Mouse (Mus musculus): ENCODE data around the gene Abtb1.

Gene Abtb1

DNA sequence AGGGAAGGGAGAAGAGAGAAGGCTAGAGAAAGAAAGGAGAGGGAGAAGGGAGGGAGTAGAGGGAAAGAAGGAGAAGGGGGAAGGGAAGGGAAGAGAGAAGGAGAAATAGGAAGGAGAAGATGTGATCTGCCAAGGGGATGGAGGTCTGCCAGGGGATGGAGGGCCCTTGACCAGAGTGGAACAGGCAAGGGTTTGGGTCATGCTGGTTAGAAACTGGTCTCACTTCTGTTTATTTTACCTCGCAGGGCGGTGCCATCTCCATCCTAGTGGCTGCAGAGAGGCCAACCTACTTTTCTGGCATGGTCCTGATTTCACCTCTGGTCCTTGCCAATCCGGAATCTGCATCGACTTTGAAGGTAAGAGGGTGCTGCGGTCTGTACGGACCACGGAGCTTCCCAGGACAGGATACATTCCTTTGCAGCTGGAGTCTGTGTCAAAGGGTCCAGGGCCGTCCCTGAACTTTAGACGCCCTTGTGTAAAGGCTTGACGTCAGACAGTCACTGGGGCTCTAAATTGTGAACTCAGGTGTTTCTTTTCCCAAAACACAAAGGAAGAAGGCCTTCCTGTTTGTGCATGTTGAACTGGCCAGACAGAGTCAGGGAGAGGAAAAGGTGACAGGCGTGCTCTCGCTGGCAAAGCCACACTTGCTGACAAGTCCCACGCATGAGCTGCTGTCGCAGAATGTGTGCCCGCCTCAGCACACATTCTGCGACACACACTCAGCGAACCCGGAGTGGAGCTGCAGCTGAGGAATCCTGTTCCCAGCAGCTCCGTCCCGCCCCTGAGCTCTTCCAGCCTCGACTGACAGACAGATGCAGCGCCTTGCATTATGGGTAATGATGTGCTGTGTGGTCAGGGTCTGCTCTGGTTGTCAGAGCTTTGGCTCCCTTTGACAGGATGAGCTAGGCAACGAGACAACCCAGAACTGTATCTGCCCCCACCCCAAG, 32.4 kb downstream of the Abtb1 start:
- in situ Hi-C loops (cut with MboI; ENCODE audit: low sequenced_read_pairs): no loop called here

DNA sequence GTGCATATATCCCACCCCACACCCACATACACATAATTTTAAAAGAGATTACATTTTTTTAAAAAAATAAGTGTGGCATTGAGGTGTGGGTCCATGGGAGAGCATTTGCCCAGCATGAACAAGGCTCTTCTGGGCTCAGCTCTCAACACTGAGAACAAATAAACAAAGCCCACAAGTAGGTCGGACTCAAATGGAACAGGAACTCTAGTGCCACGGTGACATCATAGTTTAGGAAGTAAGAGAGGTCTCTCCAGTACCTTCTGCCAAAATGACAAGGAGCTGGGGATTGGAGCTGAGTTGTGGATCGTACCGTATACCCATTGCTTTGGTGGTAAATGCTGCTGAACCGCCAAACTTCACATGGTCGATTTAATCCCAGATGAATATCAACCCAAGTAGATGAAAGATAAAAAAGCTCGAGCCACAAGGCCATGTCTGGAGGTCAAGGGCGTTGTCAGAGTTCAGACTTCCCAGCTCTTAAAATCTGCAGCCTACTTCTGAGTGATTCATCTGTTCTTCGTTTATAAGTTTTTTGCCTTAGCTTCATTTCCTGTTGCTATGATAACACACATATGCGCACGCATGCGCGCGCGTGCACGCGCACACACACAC, 36.7 kb downstream of the Abtb1 start:
- in situ Hi-C loops (cut with MboI; ENCODE audit: low sequenced_read_pairs): no loop called here

DNA sequence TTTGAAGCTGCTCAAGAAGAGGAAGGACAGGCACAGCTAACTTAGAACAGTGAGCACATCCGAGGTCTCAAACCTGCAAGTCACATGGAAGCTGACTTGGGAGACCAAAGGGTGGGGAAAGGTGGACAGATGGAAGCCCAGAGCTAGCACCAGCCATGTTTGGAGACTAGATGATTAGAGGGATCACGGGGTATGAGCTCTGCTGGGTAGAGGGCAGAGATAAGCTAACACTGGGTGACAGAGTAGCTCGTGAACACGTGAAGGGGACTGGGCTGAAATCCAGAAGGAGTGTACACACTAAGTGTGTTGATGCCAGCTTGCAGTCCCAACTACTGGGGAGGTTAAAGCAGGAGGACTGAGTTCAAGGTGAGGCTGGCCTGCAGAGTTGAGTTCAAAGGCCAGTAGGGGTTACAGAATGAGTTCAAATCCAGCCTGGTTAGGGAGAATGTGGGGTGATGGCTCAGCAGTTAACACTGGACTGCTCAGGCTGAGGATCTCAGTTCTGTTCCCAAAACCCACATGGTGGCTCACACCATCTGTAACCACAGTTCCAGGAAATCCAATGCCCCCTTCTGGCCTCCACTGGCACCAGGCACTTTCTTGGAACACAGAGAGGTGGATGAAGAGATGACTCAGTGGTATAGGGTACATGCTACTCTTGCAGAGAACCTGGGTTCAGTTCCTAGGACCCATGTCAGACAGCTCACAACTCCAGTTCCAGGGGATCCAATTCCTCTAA, 37.7 kb downstream of the Abtb1 start:
- in situ Hi-C loops (cut with MboI; ENCODE audit: low sequenced_read_pairs): no loop called here

DNA sequence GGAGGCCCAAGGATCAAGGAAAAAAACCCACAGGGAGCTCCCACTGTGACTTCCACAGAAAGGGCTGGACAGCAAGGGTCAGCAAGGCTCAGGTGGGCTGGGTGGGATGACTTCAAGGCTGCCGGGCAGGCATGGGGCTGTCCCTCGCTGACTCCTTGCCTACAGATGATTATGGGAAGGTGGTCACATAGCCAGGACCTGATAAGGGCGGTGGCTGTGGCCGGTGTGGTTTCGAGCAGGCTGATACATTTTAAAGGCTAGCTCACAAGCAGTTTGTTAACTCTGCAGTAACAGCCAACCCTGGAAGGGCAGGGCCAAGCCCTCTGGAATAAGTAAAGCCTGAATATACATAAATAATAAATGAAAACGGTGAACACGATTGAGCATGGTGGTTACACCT, 38.7 kb downstream of the Abtb1 start:
- in situ Hi-C loops (cut with MboI; ENCODE audit: low sequenced_read_pairs): no loop called here

DNA sequence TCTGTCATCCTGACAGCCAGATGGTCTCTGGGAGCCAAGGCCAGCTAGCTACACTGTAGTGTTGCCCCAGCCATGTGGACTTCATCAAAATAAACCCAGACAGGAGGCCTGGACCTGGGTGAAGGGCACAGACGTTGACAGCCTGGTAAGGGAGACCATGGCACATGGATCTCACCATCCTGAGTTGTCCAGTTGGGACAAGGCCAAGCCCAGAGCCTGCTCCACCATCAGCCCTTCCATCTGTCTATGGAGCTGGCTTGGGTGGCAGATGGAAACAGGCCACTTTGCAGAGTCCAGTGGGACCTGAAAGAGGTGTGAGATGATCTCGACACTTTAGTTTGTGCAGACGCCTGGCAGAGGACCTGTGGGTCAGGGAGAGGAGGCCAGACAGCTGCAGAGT, 41.0 kb downstream of the Abtb1 start:
- in situ Hi-C loops (cut with MboI; ENCODE audit: low sequenced_read_pairs): no loop called here

DNA sequence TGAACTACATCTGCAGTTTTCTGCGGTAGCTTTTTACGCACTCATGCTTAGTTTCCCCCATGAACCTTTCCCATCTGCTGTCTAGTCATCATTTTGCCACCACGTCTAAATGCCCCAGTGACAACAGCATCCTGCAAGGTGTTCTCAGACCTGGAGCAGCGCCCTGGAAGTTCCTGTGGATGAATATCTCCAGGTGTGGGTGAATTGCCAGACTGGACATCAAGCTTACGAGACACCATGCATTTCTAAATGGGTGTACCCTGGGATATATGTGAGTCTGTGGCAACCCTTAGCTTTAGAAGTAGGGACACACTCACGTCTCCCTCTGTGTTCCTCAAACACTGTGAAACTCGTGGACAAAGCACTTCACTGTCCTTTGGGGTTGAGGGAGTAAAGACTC, 41.6 kb downstream of the Abtb1 start:
- in situ Hi-C loops (cut with MboI; ENCODE audit: low sequenced_read_pairs): no loop called here

DNA sequence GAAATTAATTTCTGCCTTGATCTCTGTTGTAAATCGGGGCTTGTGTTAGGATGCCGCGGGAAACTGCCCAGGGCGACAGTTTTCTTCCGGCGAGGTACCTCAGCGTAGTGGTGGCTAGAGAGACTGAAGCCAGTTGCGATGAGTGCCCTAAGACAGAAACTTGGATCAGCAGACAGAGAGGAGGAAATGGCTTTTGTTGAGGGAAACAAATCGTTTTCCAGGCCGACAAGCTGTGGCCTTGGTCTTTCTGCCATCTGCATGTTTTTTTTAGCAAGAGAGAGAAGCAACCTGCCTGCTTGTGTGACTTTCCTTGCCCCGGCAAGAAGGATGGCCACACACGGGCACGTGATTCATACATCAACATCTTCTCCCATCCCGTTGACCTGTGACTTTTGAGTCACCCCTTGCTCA, 47.2 kb downstream of the Abtb1 start:
- in situ Hi-C loops (cut with MboI; ENCODE audit: low sequenced_read_pairs): no loop called here

DNA sequence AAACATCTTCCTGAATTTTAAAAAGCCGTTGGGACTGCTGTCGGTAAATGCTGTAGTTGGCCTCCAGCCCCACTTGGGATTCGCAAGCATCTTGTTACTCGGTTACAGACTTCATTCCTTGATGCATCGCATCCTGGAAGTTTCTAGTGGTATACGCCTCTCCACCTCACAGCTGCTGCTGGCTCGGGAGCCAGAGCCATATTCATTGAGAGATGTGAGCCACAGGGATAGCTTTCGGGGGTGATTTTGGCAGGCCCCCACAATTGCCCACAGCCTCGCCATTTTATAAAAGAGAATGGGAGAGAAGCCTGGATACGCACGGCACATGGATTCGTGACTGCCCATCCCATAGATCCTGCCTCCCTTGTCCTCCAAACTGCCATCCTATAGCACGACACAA, 47.9 kb downstream of the Abtb1 start:
- in situ Hi-C loops (cut with MboI; ENCODE audit: low sequenced_read_pairs): no loop called here

DNA sequence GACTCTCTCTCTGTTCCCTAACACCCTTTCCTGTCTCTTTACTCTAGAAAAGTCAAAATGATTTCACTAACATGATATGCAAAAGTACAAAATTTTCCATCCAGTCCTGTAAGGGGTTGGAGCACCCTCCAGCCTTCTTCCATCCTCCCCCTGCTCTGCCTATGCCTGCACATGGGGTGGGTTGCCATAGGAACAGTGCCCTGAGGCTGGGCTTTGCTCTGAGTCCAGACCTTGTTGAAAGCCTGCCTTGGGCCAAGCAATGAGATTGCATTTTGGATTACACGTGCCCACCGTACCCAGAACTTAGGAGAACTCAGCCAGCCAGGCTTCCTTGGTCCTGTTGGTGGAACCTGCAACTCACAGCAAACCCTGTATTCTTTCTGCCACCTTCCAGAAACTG, 48.5 kb downstream of the Abtb1 start:
- in situ Hi-C loops (cut with MboI; ENCODE audit: low sequenced_read_pairs): no loop called here

DNA sequence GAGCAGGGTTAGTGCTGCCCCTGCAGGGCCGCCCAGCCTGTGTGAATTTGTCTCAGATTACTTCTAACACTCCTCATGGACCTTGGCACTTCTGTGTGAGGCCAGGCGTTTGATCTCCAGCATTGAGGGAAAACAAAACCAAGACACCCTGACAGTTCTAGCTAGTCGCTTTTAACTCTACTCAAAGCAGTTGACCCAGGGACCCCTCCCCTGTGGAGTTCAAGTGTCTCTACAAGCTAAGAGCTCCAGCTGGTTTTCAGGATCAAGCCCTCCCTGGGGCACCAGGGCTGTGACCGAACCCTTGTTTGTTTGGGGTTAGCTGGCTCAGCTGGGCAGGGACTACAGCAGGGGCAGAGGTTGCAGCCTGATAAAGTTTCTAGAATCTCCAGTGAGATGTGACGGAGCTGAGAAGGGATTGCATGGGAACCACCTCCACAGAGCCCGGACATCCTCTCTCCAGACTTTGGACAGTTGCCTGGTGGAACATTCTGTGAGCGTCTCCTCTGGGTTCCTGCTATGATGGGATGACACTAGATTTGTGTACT, 49.6 kb downstream of the Abtb1 start:
- in situ Hi-C loops (cut with MboI; ENCODE audit: low sequenced_read_pairs): no loop called here

DNA sequence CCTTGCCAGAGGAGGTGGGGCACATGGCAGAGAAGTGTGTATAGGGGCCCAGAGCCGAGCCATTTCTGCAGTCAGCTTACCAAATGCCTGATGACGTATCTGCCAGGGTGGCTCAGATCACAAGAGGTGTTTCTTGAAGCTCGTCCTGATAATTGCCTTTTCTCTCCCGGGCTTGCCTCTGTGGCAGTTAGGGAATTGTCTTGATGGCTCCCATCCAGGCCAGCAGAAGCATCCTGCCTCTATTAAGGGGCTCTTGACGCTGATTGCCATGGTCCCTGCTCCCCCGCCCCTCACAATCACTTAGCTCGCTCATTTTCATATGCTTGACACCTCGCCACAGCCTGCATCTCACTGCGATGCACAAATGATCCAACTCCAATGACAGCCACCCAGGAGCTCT, 50.5 kb downstream of the Abtb1 start:
- in situ Hi-C loops (cut with MboI; ENCODE audit: low sequenced_read_pairs): no loop called here

DNA sequence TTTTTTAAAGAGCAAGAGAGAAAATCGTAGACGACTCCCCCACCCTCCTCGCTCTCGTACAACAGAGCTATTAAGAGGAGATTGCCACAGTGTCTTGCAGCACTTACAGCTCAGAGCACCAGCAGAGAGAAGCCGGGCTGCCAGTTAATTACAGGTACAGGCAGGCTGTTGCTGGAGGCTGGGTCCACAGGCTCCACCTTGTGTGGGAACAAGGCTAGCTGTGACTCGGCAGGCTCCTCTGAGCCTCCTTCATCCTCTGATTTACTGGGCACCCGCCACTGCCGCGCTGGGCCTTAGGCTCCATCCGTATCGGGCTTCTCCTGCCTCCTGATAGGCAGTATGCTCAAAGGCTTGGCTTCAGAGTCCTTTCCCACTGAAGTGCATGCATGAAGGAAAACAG, 53.6 kb downstream of the Abtb1 start:
- in situ Hi-C loops (cut with MboI; ENCODE audit: low sequenced_read_pairs): no loop called here

DNA sequence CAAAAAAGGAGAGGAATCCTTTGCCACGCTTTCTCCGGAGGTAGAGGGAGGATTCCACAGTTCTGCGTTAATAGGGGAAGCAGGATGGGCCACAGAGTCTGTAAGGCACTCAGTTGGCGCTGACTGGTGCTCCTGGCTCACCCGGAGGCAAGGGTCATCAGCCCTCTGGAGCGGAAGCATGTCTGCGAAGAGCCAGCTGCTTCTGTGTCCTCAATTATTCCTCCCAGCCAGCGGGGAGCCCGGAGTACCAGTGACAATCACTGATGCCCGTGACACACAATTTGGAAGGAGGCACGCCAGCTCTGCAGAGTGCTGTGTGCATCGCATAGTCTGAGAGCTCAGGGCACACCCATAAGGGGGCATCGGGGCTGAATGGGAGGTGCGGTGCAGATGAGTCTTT, 54.3 kb downstream of the Abtb1 start:
- in situ Hi-C loops (cut with MboI; ENCODE audit: low sequenced_read_pairs): no loop called here

DNA sequence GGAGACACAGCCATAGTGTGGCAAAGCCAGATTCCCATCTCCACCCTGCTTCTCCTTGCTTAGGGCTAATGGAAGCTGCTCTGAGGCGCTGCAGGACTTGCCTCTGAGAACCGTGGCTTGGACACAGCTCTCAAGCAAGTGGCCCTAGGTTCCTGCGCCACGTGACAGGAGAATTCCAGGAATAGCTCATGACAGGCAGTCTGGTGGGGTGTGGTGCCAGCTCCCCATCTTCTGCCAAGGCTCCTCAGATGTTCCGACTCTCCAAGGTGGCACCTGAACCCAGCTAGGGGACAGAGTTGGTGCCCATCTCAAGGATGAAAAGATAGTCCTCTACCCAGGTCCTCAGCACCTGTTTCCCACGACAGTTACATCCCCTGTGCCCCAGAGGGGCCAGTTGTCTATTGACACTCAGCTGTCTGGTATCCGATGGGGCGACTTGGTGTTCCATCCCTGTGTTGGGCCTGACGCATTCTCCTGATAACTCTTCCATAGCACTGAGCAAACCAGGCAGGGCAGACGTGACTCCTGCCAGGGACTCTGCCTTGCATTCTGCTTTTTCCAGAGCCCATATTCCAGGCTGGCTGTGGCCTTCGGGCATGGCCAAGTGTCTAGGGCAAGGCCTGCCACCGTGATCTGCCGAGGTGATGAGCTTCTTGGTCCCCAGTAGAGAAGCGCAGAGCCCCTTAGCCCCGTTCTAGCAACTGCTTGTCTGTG, 54.9 kb downstream of the Abtb1 start:
- in situ Hi-C loops (cut with MboI; ENCODE audit: low sequenced_read_pairs): no loop called here

All from CH12F3 (cell line).